Mouse (Mus musculus): ENCODE results near the gene Odr4. TPM values are rescaled to one million over a fixed set of nuclear protein-coding genes. Genes with fewer than 3 reads are reported as not detected.

Odr4 gene
- total and polyA plus RNA-seq, 3 experiments: 27.6 to 54.7 (median 34.0) TPM

- H3K36me3 ChIP-seq (replicated peaks in 1 of 2; ENCODE audit: control insufficient read depth in 1 of 2, insufficient read depth in 1 of 2, low read length in 1 of 2): peaks cover 15 to 62% of the 10 kb centered on the region in 2 experiments
Observed at GRCm38 (mm10) chr1:150384138-150384537, 8.7 kb downstream of the Odr4 start.

GRCm38 (mm10) chr1:150374247-150374646 lies 18.6 kb downstream of the Odr4 start:
- in situ Hi-C loops (cut with MboI; ENCODE audit: low pct_ligation_motif_present, low pct_unique_long_range_greater_than_20kb, low sequenced_read_pairs): no loop called here
- no peak overlapping the region for H3K4me2 ChIP-seq (ENCODE audit: insufficient read depth, low read depth, poor library complexity, severe bottlenecking)
- no peaks in the 10 kb centered on the region for H3K9me3 ChIP-seq (replicated peaks; ENCODE audit: low read length)
- no peaks in the 10 kb centered on the region for H3K79me2 ChIP-seq (replicated peaks; ENCODE audit: control insufficient read depth, extremely low read depth, insufficient read depth, poor library complexity, severe bottlenecking)
- H3K36me3 ChIP-seq (replicated peaks in 1 of 2; ENCODE audit: control insufficient read depth in 1 of 2, insufficient read depth in 1 of 2, low read length in 1 of 2): peaks cover 17 to 35% of the 10 kb centered on the region in 2 experiments
- H3K4me1 ChIP-seq (ENCODE audit: control insufficient read depth in 1 of 2, insufficient read depth in 2 of 2): peaks cover 0 to 13% of the 10 kb centered on the region in 2 experiments; a peak in 1 of 4 replicates
- H3K9ac ChIP-seq (ENCODE audit: insufficient read depth, low read depth): no peak overlapping the region
- no peak overlapping the region for H3K27ac ChIP-seq (ENCODE audit: insufficient read depth, low read depth)
- no peak overlapping the region for H3K4me3 ChIP-seq (replicated peaks in 1 of 3; ENCODE audit: low read depth in 2 of 3, low read length in 2 of 3, poor library complexity in 1 of 3)
- no peak for DNase-seq (ENCODE audit: extremely low read depth)
- no peaks in the 10 kb centered on the region for H3K27me3 ChIP-seq (replicated peaks)
- dilution Hi-C loops (cut with MboI; ENCODE audit: extremely low pct_ligation_motif_present, extremely low pct_unique_long_range_greater_than_20kb, low sequenced_read_pairs): no loop called here
- no peak for TF ChIP-seq ZNF384 (IDR thresholded peaks at IDR 0.05; ENCODE audit: low read depth, low read length)
- no peak for TF ChIP-seq BHLHE40 (IDR thresholded peaks at IDR 0.05; ENCODE audit: low read depth, low read length)
- TF ChIP-seq POLR2A (IDR thresholded peaks at IDR 0.05; ENCODE audit: low read depth, low read length): no peak
- TF ChIP-seq MYC (IDR thresholded peaks at IDR 0.05; ENCODE audit: low read depth, low read length): no peak
- TF ChIP-seq MEF2A (IDR thresholded peaks at IDR 0.05; ENCODE audit: borderline replicate concordance, low read depth, low read length): no peak
- TF ChIP-seq JUND (conservative IDR thresholded peaks at IDR 0.05; ENCODE audit: low read depth, low read length): no peak
- TF ChIP-seq HCFC1 (IDR thresholded peaks at IDR 0.05; ENCODE audit: low read depth, low read length): no peak
- TF ChIP-seq ZMIZ1 (IDR thresholded peaks at IDR 0.05; ENCODE audit: low read depth, low read length): no peak
- no peak for TF ChIP-seq ZC3H11A (IDR thresholded peaks at IDR 0.05; ENCODE audit: low read depth, low read length)
- no peak for TF ChIP-seq MAZ (IDR thresholded peaks at IDR 0.05; ENCODE audit: low read depth, low read length)
- no peak for TF ChIP-seq PAX5 (IDR thresholded peaks at IDR 0.05; ENCODE audit: low read length)
- no peak for TF ChIP-seq RAD21 (IDR thresholded peaks at IDR 0.05; ENCODE audit: low read depth, low read length)
- no peak for TF ChIP-seq TCF12 (IDR thresholded peaks at IDR 0.05; ENCODE audit: low read depth, low read length)
- TF ChIP-seq SIN3A (IDR thresholded peaks at IDR 0.05; ENCODE audit: low read length): no peak
- TF ChIP-seq NRF1 (IDR thresholded peaks at IDR 0.05; ENCODE audit: low read depth, low read length): no peak
- no peak for TF ChIP-seq KAT2A (IDR thresholded peaks at IDR 0.05; ENCODE audit: insufficient replicate concordance, low read length)

More at GRCm38 (mm10) chr1:150384138-150384537, 8.7 kb downstream of the Odr4 start:
- H3K79me2 ChIP-seq (replicated peaks; ENCODE audit: control insufficient read depth, extremely low read depth, insufficient read depth, poor library complexity, severe bottlenecking): 0 out of 2 replicates have a peak, but pooled peaks cover 2% of the 10 kb centered on the region
- H3K27ac ChIP-seq (ENCODE audit: insufficient read depth, low read depth): no peak overlapping the region
- dilution Hi-C loops (cut with MboI; ENCODE audit: extremely low pct_ligation_motif_present, extremely low pct_unique_long_range_greater_than_20kb, low sequenced_read_pairs): no loop called here
- DNase-seq (ENCODE audit: extremely low read depth): no peak
- H3K4me1 ChIP-seq (ENCODE audit: control insufficient read depth in 1 of 2, insufficient read depth in 2 of 2): peaks cover 9 to 28% of the 10 kb centered on the region in 2 experiments
- H3K4me2 ChIP-seq (ENCODE audit: insufficient read depth, low read depth, poor library complexity, severe bottlenecking): no peak overlapping the region
- H3K27me3 ChIP-seq (replicated peaks): no peaks in the 10 kb centered on the region
- no peak overlapping the region for H3K9ac ChIP-seq (ENCODE audit: insufficient read depth, low read depth)
- no peak overlapping the region for H3K4me3 ChIP-seq (replicated peaks in 1 of 3; ENCODE audit: low read depth in 2 of 3, low read length in 2 of 3, poor library complexity in 1 of 3)
- in situ Hi-C loops (cut with MboI; ENCODE audit: low pct_ligation_motif_present, low pct_unique_long_range_greater_than_20kb, low sequenced_read_pairs): loop anchor here (25.0 kb wide), 1 partner anchor 547 kb away; no protein-coding TSS in a partner anchor
- TF ChIP-seq MXI1 (IDR thresholded peaks at IDR 0.05; ENCODE audit: low read depth, low read length) (no peak), BHLHE40 (IDR thresholded peaks at IDR 0.05; ENCODE audit: low read depth, low read length) (no peak), MEF2A (IDR thresholded peaks at IDR 0.05; ENCODE audit: borderline replicate concordance, low read depth, low read length) (no peak), MAZ (IDR thresholded peaks at IDR 0.05; ENCODE audit: low read depth, low read length) (no peak), NRF1 (IDR thresholded peaks at IDR 0.05; ENCODE audit: low read depth, low read length) (no peak), ZC3H11A (IDR thresholded peaks at IDR 0.05; ENCODE audit: low read depth, low read length) (no peak), GABPA (IDR thresholded peaks at IDR 0.05; ENCODE audit: insufficient replicate concordance, low read depth, low read length) (no peak), TCF12 (IDR thresholded peaks at IDR 0.05; ENCODE audit: low read depth, low read length) (no peak), EP300 (IDR thresholded peaks at IDR 0.05; ENCODE audit: low read length) (no peak), MYC (IDR thresholded peaks at IDR 0.05; ENCODE audit: low read depth, low read length) (no peak), KAT2A (IDR thresholded peaks at IDR 0.05; ENCODE audit: insufficient replicate concordance, low read length) (no peak), USF1 (IDR thresholded peaks at IDR 0.05; ENCODE audit: low read depth, low read length) (no peak), ELF1 (IDR thresholded peaks at IDR 0.05; ENCODE audit: low read depth, low read length) (no peak), ZKSCAN1 (IDR thresholded peaks at IDR 0.05; ENCODE audit: borderline replicate concordance, low read depth, low read length) (no peak)
- H3K9me3 ChIP-seq (replicated peaks; ENCODE audit: low read length): peaks cover 3% of the 10 kb centered on the region

All from CH12.LX (cell line).